Mouse (Mus musculus) embryonic fibroblast, embryonic 13.5 days (primary cell): ENCODE measurements around the gene Nrxn1.

Source experiments
- CTCF ChIP-seq: IDR thresholded peaks from 2 replicates; pipeline ENCODE4 v1.5.1; 2011; ENCODE audit warnings: mild to moderate bottlenecking, control low read depth, low read length, moderate library complexity, borderline replicate concordance; ENCODE audit not compliant: insufficient read depth
- POLR2A ChIP-seq: IDR thresholded peaks from 2 replicates; pipeline ENCODE4 v1.6.1; 2011; ENCODE audit warnings: low read depth, mild to moderate bottlenecking, control low read depth, low read length, moderate library complexity

- TF ChIP-seq CTCF, result no peak
- no peak for TF ChIP-seq POLR2A
Observed at GRCm38 (mm10) chr17:90594798-90595533, 497.9 kb downstream of the Nrxn1 start.
